Mouse (Mus musculus) intestine, embryonic 14.5 days (tissue): ENCODE results near the gene Trpm1. TPM values are rescaled to one million over a fixed set of nuclear protein-coding genes. Genes with fewer than 3 reads are reported as not detected.

ENCODE experiments used
- ATAC-seq: fragments of 200-750 bp; cut with Nextera tagmentation; replicated peaks from 2 replicates; pipeline ENCODE4 v1.8.0; 2017; ENCODE audit warnings: low read depth, moderate number of reproducible peaks, moderate TSS enrichment, moderate library complexity; ENCODE audit not compliant: low FRiP score, low TSS enrichment
- DNase-seq: peaks from one replicate; pipeline ENCODE4 v3.0.0-alpha.2; 2018; ENCODE audit warnings: low spot score
- H3K27ac ChIP-seq: fragments of 300-500 bp; sonication (generic); 2 replicates; pipeline ENCODE4 v1.5.1; 2014; ENCODE audit warnings: low read depth, mild to moderate bottlenecking, control low read depth
- H3K27me3 ChIP-seq: fragments of 300-500 bp; sonication (generic); replicated peaks from 2 replicates; pipeline ENCODE4 v1.6.1; 2014; ENCODE audit warnings: low read length, control low read depth; ENCODE audit not compliant: control insufficient read depth, insufficient read depth
- H3K36me3 ChIP-seq: fragments of 300-500 bp; sonication (generic); 2 replicates; pipeline ENCODE4 v1.6.1; 2014; ENCODE audit warnings: low read length, control low read depth; ENCODE audit not compliant: control insufficient read depth, insufficient read depth
- H3K4me1 ChIP-seq: fragments of 300-500 bp; sonication (generic); replicated peaks from 2 replicates; pipeline ENCODE4 v1.6.1; 2014; ENCODE audit warnings: low read length, control low read depth, mixed read lengths; ENCODE audit not compliant: control insufficient read depth, insufficient read depth
- H3K4me2 ChIP-seq: fragments of 300-500 bp; sonication (generic); 2 replicates; pipeline ENCODE4 v1.6.1; 2014; ENCODE audit warnings: low read length
- H3K4me3 ChIP-seq: fragments of 300-500 bp; sonication (generic); 2 replicates; pipeline ENCODE4 v1.5.1; 2014; ENCODE audit warnings: low read depth, low read length, control low read depth, mixed read lengths
- H3K9ac ChIP-seq: fragments of 300-500 bp; sonication (generic); 2 replicates; pipeline ENCODE4 v1.6.1; 2014; ENCODE audit warnings: mild to moderate bottlenecking, low read length
- H3K9me3 ChIP-seq: fragments of 300-500 bp; sonication (generic); 2 replicates; pipeline ENCODE4 v1.6.1; 2016; ENCODE audit warnings: low read length, control low read depth; ENCODE audit not compliant: control insufficient read depth
- WGBS: fragments of 180-500 bp; shearing (Covaris S2); extraction: QIAGEN DNeasy Blood & Tissue Kit; methylation state at CpG from one replicate; pipeline ENCODE4 v1.1.7; 2014; 5-methylcytosine and 5-hydroxymethylcytosine counted together
- microRNA counts: library from miRNA; unstranded; fragments of <30 nt; microRNA quantifications from one replicate; lab custom pipeline; 2016
- microRNA-seq: library from miRNA; unstranded; fragments of <30 nt; microRNA quantifications from one replicate; pipeline ENCODE4, GENCODE M21; 2016
- polyA plus RNA-seq: library from polyadenylated mRNA; unstranded; fragments of >200 nt; fragmentation: Nextera tagmentation; extraction: Ambion mirVana; gene quantifications from 2 replicates; pipeline ENCODE4 v1.2.1, GENCODE M21; 2014

The Trpm1 gene
- polyA plus RNA-seq, 1 experiment from 2014 or later, result not detected

- Histone ChIP-seq H3K27ac (no peak overlapping the region; the same call in 1 of the 2 replicates), H3K9ac (no peak overlapping the region), H3K9me3 (no peaks in the 10 kb centered on the region), H3K36me3 (peaks cover 12% of the 10 kb centered on the region), H3K27me3 (no peaks in the 10 kb centered on the region), H3K4me3 (no peak overlapping the region), H3K4me1 (no peaks in the 10 kb centered on the region), H3K4me2 (no peak overlapping the region)
- 59% methylated on average over 5 of the region's 5 CpGs for WGBS
- DNase-seq (no peak), ATAC-seq (no peak)
Observed at GRCm38 (mm10) chr7:64296286-64297010, 142.8 kb downstream of the Trpm1 start.

GRCm38 (mm10) chr7:64310241-64310640 lies 156.6 kb downstream of the Trpm1 start:
- Histone ChIP-seq H3K27ac (no peak overlapping the region), H3K4me3 (no peak overlapping the region), H3K4me2 (no peak overlapping the region), H3K9me3 (no peaks in the 10 kb centered on the region), H3K4me1 (no peaks in the 10 kb centered on the region), H3K27me3 (no peaks in the 10 kb centered on the region), H3K36me3 (peaks cover 18% of the 10 kb centered on the region; the same call in 1 of the 2 replicates), H3K9ac (no peak overlapping the region)
- 80% methylated on average over 7 of the region's 7 CpGs for WGBS
- no peak for ATAC-seq
- no peak for DNase-seq

GRCm38 (mm10) chr7:64310756-64311155 lies 157.1 kb downstream of the Trpm1 start:
- Histone ChIP-seq H3K36me3 (peaks cover 18% of the 10 kb centered on the region; the same call in 1 of the 2 replicates), H3K27ac (no peak overlapping the region), H3K4me1 (no peaks in the 10 kb centered on the region), H3K4me2 (no peak overlapping the region), H3K27me3 (no peaks in the 10 kb centered on the region), H3K9ac (no peak overlapping the region), H3K9me3 (no peaks in the 10 kb centered on the region), H3K4me3 (no peak overlapping the region)
- DNase-seq (no peak), ATAC-seq (no peak)
- 55% methylated on average over 2 of the region's 2 CpGs for WGBS

- no peak for DNase-seq
- Histone ChIP-seq H3K4me2 (no peak overlapping the region), H3K27ac (no peak overlapping the region), H3K9ac (no peak overlapping the region), H3K4me3 (no peak overlapping the region), H3K9me3 (no peaks in the 10 kb centered on the region), H3K27me3 (no peaks in the 10 kb centered on the region), H3K4me1 (no peaks in the 10 kb centered on the region), H3K36me3 (peaks cover 23% of the 10 kb centered on the region)
- no peak for ATAC-seq
- 64% methylated on average over 7 of the region's 7 CpGs for WGBS
Observed at GRCm38 (mm10) chr7:64312811-64313210, 159.2 kb downstream of the Trpm1 start.

MicroRNAs within 50 kb of the gene (microRNA counts, 519-probe panel; counts per million panel counts)
- microRNA mmu-miR-211 (lab: Ali Mortazavi, UCI), result not detected

Small RNA genes lying within 50 kb of the gene (microRNA-seq; reads per million reads assigned to microRNA genes)
- gene Mir211 (not detected), gene Mir6416 (not detected)

Other genes with a start within 250 kb of the Trpm1 start
- gene E030018B13Rik, start 237.0 kb upstream of the Trpm1 start, polyA plus RNA-seq, result 0.30 TPM in 1 of 2 replicates, not detected in the other
- gene Klf13, start 214.9 kb upstream of the Trpm1 start, polyA plus RNA-seq, result 30.7 and 32.1 TPM in 2 replicates
- 8.8 and 10.1 TPM in 2 replicates for gene Mtmr10, start 133.8 kb downstream of the Trpm1 start, polyA plus RNA-seq
- 5.6 and 6.4 TPM in 2 replicates for gene Fan1, start 220.3 kb downstream of the Trpm1 start, polyA plus RNA-seq
- 40.5 and 44.1 TPM in 2 replicates for gene Mphosph10, start 238.4 kb downstream of the Trpm1 start, polyA plus RNA-seq
- 78.5 and 93.3 TPM in 2 replicates for gene Mcee, start 238.8 kb downstream of the Trpm1 start, polyA plus RNA-seq